Mouse (Mus musculus): ENCODE measurements around the gene 1700028P14Rik.

DNA sequence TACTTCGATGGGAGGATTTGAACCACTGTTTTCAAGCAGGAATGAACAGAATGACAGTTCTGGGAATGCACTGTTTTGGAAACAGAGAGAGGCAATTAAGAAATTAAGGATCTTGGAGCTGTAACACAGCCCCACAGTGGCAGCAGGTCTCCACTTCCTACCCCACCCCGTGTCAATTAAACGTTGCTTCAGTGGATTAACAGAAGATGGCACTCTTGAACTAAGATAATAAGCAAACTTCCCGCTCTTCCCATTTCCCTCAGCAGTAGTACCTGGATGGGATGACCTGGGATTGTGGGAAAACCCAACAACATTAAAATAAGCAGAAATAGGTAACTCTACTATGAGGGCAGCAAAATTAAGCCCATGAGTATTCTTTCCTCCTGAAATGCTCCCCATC, 75.9 kb downstream of the 1700028P14Rik start:
- peak; percentile 40 for TF ChIP-seq CTCF (IDR thresholded peaks at IDR 0.05; ENCODE audit: low read depth)
- TF ChIP-seq EP300 (optimal IDR thresholded peaks at IDR 0.05) = no peak

All from stomach, postnatal 0 days (tissue).